Mouse (Mus musculus) C2C12 (cell line): Measurements from ENCODE around the gene Sept9. TPM values are rescaled to one million over a fixed set of nuclear protein-coding genes. Genes with fewer than 3 reads are reported as not detected.
A peak's percentile ranks its signal among the peaks of the same experiment; 100 is the strongest.

Experiments
- H3K27me3 ChIP-seq: one replicate; pipeline ENCODE4 v1.6.1; 2011; ENCODE audit not compliant: control insufficient read depth, insufficient read depth, insufficient read length
- H3K36me3 ChIP-seq: one replicate; pipeline ENCODE4 v1.6.1; 2011; ENCODE audit not compliant: control insufficient read depth, insufficient read depth
- H3K4me3 ChIP-seq: one replicate; pipeline ENCODE4 v1.5.1; 2011; ENCODE audit warnings: mild to moderate bottlenecking, control low read depth; ENCODE audit not compliant: poor library complexity, insufficient read depth, severe bottlenecking
- H3K79me2 ChIP-seq: one replicate; pipeline ENCODE4 v1.6.1; 2011; ENCODE audit not compliant: control insufficient read depth, insufficient read depth
- H3K79me3 ChIP-seq: one replicate; pipeline ENCODE4 v1.6.1; 2011; ENCODE audit warnings: low read depth, control low read depth
- H3ac ChIP-seq: one replicate; pipeline ENCODE3; 2011; ENCODE audit warnings: low read depth; ENCODE audit not compliant: control insufficient read depth, insufficient read length
- CEBPB ChIP-seq: IDR thresholded peaks from one replicate; pipeline ENCODE4 v1.6.1; 2011; ENCODE audit warnings: low read depth, mild to moderate bottlenecking, control low read depth, moderate library complexity
- CTCF ChIP-seq: IDR thresholded peaks from one replicate; pipeline ENCODE4 v1.5.1; 2011; ENCODE audit not compliant: control insufficient read depth, insufficient read depth, insufficient read length
- FOSL1 ChIP-seq: IDR thresholded peaks from one replicate; pipeline ENCODE4 v1.8.0; 2011; ENCODE audit warnings: mild to moderate bottlenecking, low read length; ENCODE audit not compliant: poor library complexity, insufficient read depth, severe bottlenecking
- MAX ChIP-seq: IDR thresholded peaks from one replicate; pipeline ENCODE4 v1.6.1; 2011; ENCODE audit warnings: mild to moderate bottlenecking, control low read depth
- MYOD1 ChIP-seq: IDR thresholded peaks from one replicate; pipeline ENCODE4 v1.6.1; 2011; ENCODE audit warnings: low read depth; ENCODE audit not compliant: control insufficient read depth, insufficient read length
- MYOG ChIP-seq: IDR thresholded peaks from one replicate; pipeline ENCODE4 v1.6.1; 2011; ENCODE audit not compliant: control insufficient read depth, insufficient read length; ENCODE audit errors: extremely low read depth
- USF1 ChIP-seq: IDR thresholded peaks from one replicate; pipeline ENCODE4 v1.6.1; 2011; ENCODE audit warnings: low read depth, mild to moderate bottlenecking, control low read depth, moderate library complexity
- polyA plus RNA-seq: library from polyadenylated mRNA; unstranded; fragments of >200 nt; fragmentation: generic; extraction: Trizol; gene quantifications from one replicate; pipeline ENCODE4 v1.2.1, GENCODE M21; 2012; ENCODE audit warnings: missing spikeins

Gene Sept9
- polyA plus RNA-seq, 1 experiment: 266 TPM

DNA sequence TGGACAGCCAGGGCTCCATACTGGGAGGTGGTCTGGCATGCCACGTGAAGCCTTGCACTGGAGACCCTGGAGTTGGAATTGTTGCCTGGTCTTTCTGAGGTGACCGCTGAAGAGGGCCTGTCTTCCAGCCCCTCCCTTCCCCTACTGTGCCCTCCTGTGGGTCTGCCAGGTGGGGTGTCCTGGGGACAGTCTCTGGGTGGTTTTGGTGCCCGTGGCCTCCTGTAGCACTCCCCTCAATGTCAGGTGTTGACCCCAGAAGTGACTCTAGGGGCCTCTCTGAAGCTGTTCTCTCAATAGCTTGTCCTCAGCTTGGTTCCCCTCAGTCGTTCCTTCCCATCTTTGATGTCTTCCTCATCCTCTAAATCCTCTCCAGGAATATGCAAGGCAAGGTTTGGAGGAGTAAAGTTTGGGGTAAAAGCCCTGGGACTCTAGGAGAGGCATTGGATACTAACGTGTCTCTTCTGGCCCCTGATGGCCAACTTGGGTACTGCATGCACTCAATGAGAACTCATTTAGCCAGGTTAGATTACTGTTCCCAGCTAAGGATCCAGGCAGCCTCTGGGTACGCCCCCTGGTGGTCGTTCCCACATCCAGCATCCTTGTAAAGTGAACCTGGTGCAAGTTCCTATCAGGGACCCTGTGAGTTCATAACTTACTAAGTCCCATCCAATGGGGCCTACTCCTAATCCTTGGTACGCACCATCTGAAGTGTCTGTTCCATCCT, 158.6 kb downstream of the Sept9 start:
- TF ChIP-seq USF1 (no peak), MAX (peak; percentile 68), CTCF (peak; percentile 88)
- peaks cover 97% of the 10 kb centered on the region for H3K36me3 ChIP-seq

DNA sequence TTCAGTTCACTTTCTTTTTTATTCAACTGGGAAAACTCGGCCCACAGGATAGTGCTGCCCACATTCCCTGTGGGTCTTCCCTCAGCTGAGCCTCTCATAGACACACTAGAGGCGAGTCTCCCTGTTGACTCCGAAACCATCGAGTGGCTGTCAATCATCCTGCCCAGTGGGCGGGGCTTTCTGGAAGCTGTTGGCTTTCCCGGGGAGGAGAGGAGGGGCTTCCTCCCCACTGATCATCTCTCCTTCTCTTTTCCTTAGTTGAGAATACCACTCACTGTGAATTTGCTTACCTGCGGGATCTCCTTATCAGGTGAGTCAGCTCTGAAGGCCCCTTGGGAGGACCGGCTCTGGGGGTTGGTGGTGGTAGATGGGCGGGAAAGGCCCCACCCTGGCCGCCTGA, 159.7 kb downstream of the Sept9 start:
- TF ChIP-seq CEBPB (no peak), MAX (no peak), FOSL1 (no peak), MYOG (no peak), USF1 (no peak), CTCF (no peak)
- peaks cover 95% of the 10 kb centered on the region for H3K36me3 ChIP-seq

More for the DNA sequence above, 158.6 kb downstream of the Sept9 start:
- H3K27me3 ChIP-seq: no peaks in the 10 kb centered on the region
- H3K4me3 ChIP-seq: no peak overlapping the region
- peaks cover 36% of the 10 kb centered on the region for H3K79me2 ChIP-seq
- H3ac ChIP-seq: peak overlapping the region; percentile 5
- peaks cover 19% of the 10 kb centered on the region for H3K79me3 ChIP-seq

DNA sequence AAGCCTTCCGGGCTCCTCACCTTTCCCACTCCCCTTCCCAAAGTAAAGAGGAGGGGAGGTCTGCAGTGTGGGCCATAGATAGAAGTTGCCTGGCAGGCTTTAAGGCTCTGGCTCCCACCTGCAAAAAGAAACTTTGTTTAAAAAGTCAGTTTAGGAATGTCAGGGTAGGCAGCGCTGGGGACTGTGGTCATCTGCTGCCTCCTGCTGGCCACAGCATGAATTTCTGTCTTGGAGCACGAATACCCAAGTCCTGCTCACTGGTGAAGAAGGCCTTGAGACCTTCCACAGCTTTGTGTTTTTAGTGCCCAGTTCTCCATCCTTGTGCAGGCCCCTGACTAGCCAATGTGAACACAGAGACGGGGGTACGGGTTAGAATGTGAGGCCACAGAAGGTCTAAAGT, 160.4 kb downstream of the Sept9 start:
- Histone ChIP-seq H3K36me3 (peaks cover 88% of the 10 kb centered on the region), H3K4me3 (no peak overlapping the region), H3K27me3 (no peaks in the 10 kb centered on the region), H3ac (no peak overlapping the region), H3K79me3 (peaks cover 11% of the 10 kb centered on the region), H3K79me2 (peaks cover 18% of the 10 kb centered on the region)
- no peak for TF ChIP-seq MYOG
- TF ChIP-seq USF1: no peak
- TF ChIP-seq CTCF: peak; percentile 68

More for the DNA sequence above, 159.7 kb downstream of the Sept9 start:
- Histone ChIP-seq H3K79me3 (peaks cover 17% of the 10 kb centered on the region), H3K4me3 (no peak overlapping the region), H3K79me2 (peaks cover 25% of the 10 kb centered on the region), H3K27me3 (no peaks in the 10 kb centered on the region), H3ac (no peak overlapping the region)

DNA sequence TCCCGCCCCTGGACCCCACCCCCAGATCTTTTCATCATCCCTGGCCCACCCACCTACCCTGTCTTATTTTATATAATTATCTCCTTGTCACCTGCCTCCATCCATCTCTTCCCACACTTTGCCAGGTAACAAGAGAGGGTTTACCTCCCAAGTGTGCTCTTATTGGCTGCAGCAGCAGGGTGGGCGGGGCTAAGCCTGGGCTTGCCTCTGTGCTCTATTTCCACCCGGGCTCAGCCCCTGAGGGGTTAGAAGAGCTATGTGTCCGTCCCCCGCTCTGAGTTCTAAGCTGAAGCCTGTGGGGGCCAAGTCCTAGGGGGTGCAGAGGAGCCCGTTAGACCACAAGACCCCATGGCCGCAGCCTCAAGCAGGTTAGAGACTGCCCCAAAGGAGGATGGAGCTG, 161.1 kb downstream of the Sept9 start:
- Histone ChIP-seq H3K4me3 (no peak overlapping the region), H3ac (no peak overlapping the region), H3K27me3 (no peaks in the 10 kb centered on the region), H3K36me3 (peaks cover 81% of the 10 kb centered on the region), H3K79me3 (peaks cover 4% of the 10 kb centered on the region), H3K79me2 (peaks cover 11% of the 10 kb centered on the region)
- TF ChIP-seq MYOG (no peak), CEBPB (no peak), CTCF (no peak), MYOD1 (no peak), MAX (no peak), USF1 (no peak), FOSL1 (no peak)

DNA sequence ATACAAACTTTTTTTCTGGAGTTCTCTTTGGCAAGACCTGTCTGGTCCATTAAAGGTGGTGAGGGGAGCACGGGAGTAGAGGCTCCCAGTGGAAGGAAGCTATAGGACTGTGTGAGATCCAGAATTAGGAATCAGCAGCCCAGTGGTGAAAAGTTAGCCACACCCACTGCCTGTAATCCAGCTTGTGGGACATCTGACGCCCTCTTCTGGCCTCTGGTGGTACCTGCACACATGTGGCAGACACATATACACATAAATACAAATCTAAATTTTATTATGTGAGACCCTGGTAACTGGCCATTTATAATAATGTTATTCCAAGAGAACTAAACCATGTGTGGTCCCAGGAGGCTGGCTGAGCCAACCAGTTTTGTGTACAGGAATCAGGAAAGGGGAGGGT, 162.8 kb downstream of the Sept9 start:
- H3K36me3 ChIP-seq: peaks cover 64% of the 10 kb centered on the region
- no peak for TF ChIP-seq MAX
- TF ChIP-seq CTCF: no peak
- TF ChIP-seq MYOD1: no peak
- TF ChIP-seq CEBPB: no peak
- no peak for TF ChIP-seq USF1
- no peak for TF ChIP-seq FOSL1
- no peak for TF ChIP-seq MYOG
- H3K27me3 ChIP-seq: no peaks in the 10 kb centered on the region
- no peak overlapping the region for H3K4me3 ChIP-seq
- peaks cover 6% of the 10 kb centered on the region for H3K79me2 ChIP-seq
- no peak overlapping the region for H3ac ChIP-seq
- no peaks in the 10 kb centered on the region for H3K79me3 ChIP-seq

DNA sequence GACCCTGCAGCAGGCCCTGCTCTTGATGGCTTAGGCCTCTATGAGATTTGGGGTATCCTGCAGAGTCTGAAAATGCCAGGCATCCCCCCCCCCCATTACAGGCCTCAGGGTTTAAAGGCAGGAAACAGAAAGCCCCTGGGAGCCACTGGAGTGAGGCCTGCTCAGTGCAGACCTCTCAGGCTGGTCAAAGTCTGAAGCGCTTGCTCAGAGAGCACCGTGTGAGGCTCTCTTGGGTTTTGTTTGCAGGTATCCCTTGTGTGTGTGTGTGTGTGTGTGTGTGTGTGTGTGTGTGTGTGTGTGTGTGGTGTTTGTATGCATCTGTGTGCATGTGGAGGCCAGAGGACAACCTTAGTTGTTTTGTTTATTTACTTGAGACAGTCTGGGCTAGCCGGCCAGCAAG, 164.5 kb downstream of the Sept9 start:
- Histone ChIP-seq H3K27me3 (no peaks in the 10 kb centered on the region), H3K79me2 (peaks cover 6% of the 10 kb centered on the region), H3K4me3 (no peak overlapping the region), H3K36me3 (peaks cover 48% of the 10 kb centered on the region), H3ac (no peak overlapping the region), H3K79me3 (no peaks in the 10 kb centered on the region)
- TF ChIP-seq MYOG (no peak), USF1 (no peak), FOSL1 (no peak), CEBPB (no peak), MYOD1 (no peak), CTCF (no peak), MAX (no peak)
